Mouse (Mus musculus) CH12.LX (cell line): ENCODE measurements at regions not wholly inside any gene's neighbourhood (a gene's known extent, or its start where the extent isn't known, plus 50 kb on each side); places are given as distances from the start of the nearest gene placed in this dataset.

Source experiments
- DNase-seq: peaks from one replicate; pipeline ENCODE4 v3.0.0-alpha.2; 2013; ENCODE audit errors: extremely low read depth
- H3K27ac ChIP-seq: 2 replicates; pipeline ENCODE4 v1.5.1; 2012; ENCODE audit warnings: low read depth, mild to moderate bottlenecking, control low read depth, moderate library complexity; ENCODE audit not compliant: insufficient read depth
- H3K27me3 ChIP-seq: replicated peaks from 2 replicates; pipeline ENCODE3; 2012; ENCODE audit warnings: inconsistent platforms
- H3K36me3 ChIP-seq, 2 experiments: replicated peaks in 1 of 2; 2 replicates each; pipeline versions ENCODE3 to v1.6.1; 2012; ENCODE audit warnings: inconsistent platforms in 1 of 2, low read length in 1 of 2, mild to moderate bottlenecking in 1 of 2, mixed read lengths in 1 of 2, moderate library complexity in 1 of 2; ENCODE audit not compliant: control insufficient read depth in 1 of 2, insufficient read depth in 1 of 2
- H3K4me1 ChIP-seq, 2 experiments: 2 replicates each; pipeline ENCODE4 v1.6.1; 2012; ENCODE audit warnings: inconsistent platforms in 1 of 2, moderate library complexity in 1 of 2; ENCODE audit not compliant: insufficient read depth in 2 of 2, control insufficient read depth in 1 of 2
- H3K4me2 ChIP-seq: 2 replicates; pipeline ENCODE4 v1.6.1; 2012; ENCODE audit warnings: low read depth, mild to moderate bottlenecking, control low read depth; ENCODE audit not compliant: poor library complexity, insufficient read depth, severe bottlenecking
- H3K4me3 ChIP-seq, 3 experiments: fragments of 150-350 bp in 1 of 3; sonication (generic) in 1 of 3; replicated peaks in 1 of 3; 2 replicates each; pipeline versions ENCODE3 to v1.5.1; 2011 to 2012; ENCODE audit warnings: low read depth in 2 of 3, low read length in 2 of 3, mild to moderate bottlenecking in 2 of 3, moderate library complexity in 2 of 3, control low read depth in 1 of 3, improper control_type of control experiment in 1 of 3, inconsistent platforms in 1 of 3, mixed read lengths in 1 of 3; ENCODE audit not compliant: poor library complexity in 1 of 3
- H3K79me2 ChIP-seq: replicated peaks from 2 replicates; pipeline ENCODE4 v1.6.1; 2012; ENCODE audit warnings: mild to moderate bottlenecking, moderate library complexity; ENCODE audit not compliant: control insufficient read depth, poor library complexity, insufficient read depth, severe bottlenecking; ENCODE audit errors: extremely low read depth
- H3K9ac ChIP-seq: 2 replicates; pipeline ENCODE4 v1.6.1; 2012; ENCODE audit warnings: low read depth, mild to moderate bottlenecking, control low read depth, moderate library complexity; ENCODE audit not compliant: insufficient read depth
- H3K9me3 ChIP-seq: replicated peaks from 2 replicates; pipeline ENCODE3; 2012; ENCODE audit warnings: low read length, inconsistent platforms, mixed read lengths
- BHLHE40 ChIP-seq: IDR thresholded peaks from 2 replicates; pipeline ENCODE4 v1.6.1; 2011; ENCODE audit warnings: mild to moderate bottlenecking, low read depth, low read length, improper control_type of control experiment
- CHD1 ChIP-seq: IDR thresholded peaks from 2 replicates; pipeline ENCODE4 v1.6.1; 2012; ENCODE audit warnings: low read depth, low read length, improper control_type of control experiment, inconsistent platforms
- CTCF ChIP-seq, 2 experiments: IDR thresholded peaks in 1 of 2; conservative IDR thresholded peaks in 1 of 2; 2 replicates each; pipeline ENCODE4 v1.5.1; 2011 to 2012; ENCODE audit warnings: low read depth in 2 of 2, low read length in 2 of 2, improper control_type of control experiment in 1 of 2, inconsistent platforms in 1 of 2, mild to moderate bottlenecking in 1 of 2, moderate library complexity in 1 of 2
- E2F4 ChIP-seq: IDR thresholded peaks from 2 replicates; pipeline ENCODE4 v1.6.1; 2011; ENCODE audit warnings: low read depth, low read length, improper control_type of control experiment; ENCODE audit not compliant: insufficient replicate concordance
- IRF4 ChIP-seq: IDR thresholded peaks from 2 replicates; pipeline ENCODE4 v1.6.1; 2014; ENCODE audit warnings: low read depth, mild to moderate bottlenecking, inconsistent platforms, low read length, improper control_type of control experiment
- JUN ChIP-seq: IDR thresholded peaks from 2 replicates; pipeline ENCODE4 v1.6.1; 2011; ENCODE audit warnings: low read depth, mild to moderate bottlenecking, low read length, improper control_type of control experiment, moderate library complexity; ENCODE audit not compliant: insufficient read depth
- JUND ChIP-seq: conservative IDR thresholded peaks from 2 replicates; pipeline ENCODE4 v1.6.1; 2011; ENCODE audit warnings: low read depth, low read length, improper control_type of control experiment
- KAT2A ChIP-seq: IDR thresholded peaks from 2 replicates; pipeline ENCODE4 v1.6.1; 2012; ENCODE audit warnings: low read length, improper control_type of control experiment, inconsistent platforms; ENCODE audit not compliant: insufficient replicate concordance
- MAFK ChIP-seq: IDR thresholded peaks from 2 replicates; pipeline ENCODE4 v1.6.1; 2011; ENCODE audit warnings: low read length, improper control_type of control experiment; ENCODE audit not compliant: insufficient replicate concordance
- MAX ChIP-seq: IDR thresholded peaks from 2 replicates; pipeline ENCODE4 v1.6.1; 2011; ENCODE audit warnings: low read length, improper control_type of control experiment
- MAZ ChIP-seq: IDR thresholded peaks from 2 replicates; pipeline ENCODE4 v1.6.1; 2012; ENCODE audit warnings: low read depth, mild to moderate bottlenecking, inconsistent platforms, low read length, improper control_type of control experiment, moderate library complexity
- MEF2A ChIP-seq: IDR thresholded peaks from 2 replicates; pipeline ENCODE4 v1.6.1; 2014; ENCODE audit warnings: low read depth, mild to moderate bottlenecking, inconsistent platforms, low read length, improper control_type of control experiment, borderline replicate concordance
- NELFE ChIP-seq: IDR thresholded peaks from 2 replicates; pipeline ENCODE4 v1.6.1; 2011; ENCODE audit warnings: low read depth, low read length, improper control_type of control experiment
- PAX5 ChIP-seq: IDR thresholded peaks from 2 replicates; pipeline ENCODE4 v1.6.1; 2012; ENCODE audit warnings: low read length, inconsistent platforms, mixed read lengths
- RAD21 ChIP-seq: IDR thresholded peaks from 2 replicates; pipeline ENCODE4 v1.6.1; 2011; ENCODE audit warnings: low read depth, mild to moderate bottlenecking, low read length, improper control_type of control experiment, moderate library complexity
- RCOR1 ChIP-seq: conservative IDR thresholded peaks from 2 replicates; pipeline ENCODE4 v1.6.1; 2012; ENCODE audit warnings: low read depth, mild to moderate bottlenecking, inconsistent platforms, low read length, improper control_type of control experiment
- SIN3A ChIP-seq: IDR thresholded peaks from 2 replicates; pipeline ENCODE4 v1.6.1; 2012; ENCODE audit warnings: low read length, improper control_type of control experiment, inconsistent platforms
- TCF12 ChIP-seq: IDR thresholded peaks from 2 replicates; pipeline ENCODE4 v1.6.1; 2014; ENCODE audit warnings: low read depth, mild to moderate bottlenecking, inconsistent platforms, low read length, improper control_type of control experiment
- ZC3H11A ChIP-seq: IDR thresholded peaks from 2 replicates; pipeline ENCODE4 v1.6.1; 2012; ENCODE audit warnings: low read depth, mild to moderate bottlenecking, inconsistent platforms, low read length, improper control_type of control experiment
- ZKSCAN1 ChIP-seq: IDR thresholded peaks from 2 replicates; pipeline ENCODE4 v1.6.1; 2012; ENCODE audit warnings: low read depth, inconsistent platforms, low read length, improper control_type of control experiment, borderline replicate concordance
- ZMIZ1 ChIP-seq: IDR thresholded peaks from 2 replicates; pipeline ENCODE4 v1.6.1; 2012; ENCODE audit warnings: low read depth, mild to moderate bottlenecking, inconsistent platforms, low read length, improper control_type of control experiment
- dilution Hi-C: fragments of 300-500 bp; cut with MboI; formaldehyde crosslinking; loops from 2 replicates; pipeline ENCODE4 v1.14.3; 2020; ENCODE audit warnings: low sequenced_read_pairs; ENCODE audit not compliant: extremely low pct_unique_long_range_greater_than_20kb, extremely low pct_ligation_motif_present
- in situ Hi-C: fragments of 300-500 bp; cut with MboI; formaldehyde crosslinking; loops from 3 replicates; pipeline ENCODE4 v1.14.3; 2019; ENCODE audit warnings: low sequenced_read_pairs, low pct_ligation_motif_present, low pct_unique_long_range_greater_than_20kb, mixed read lengths

- dilution Hi-C loops: no loop called here
- no peak overlapping the region for H3K27ac ChIP-seq
- peaks cover 0 to 13% of the 10 kb centered on the region in 2 experiments; a peak in 2 of 4 replicates for H3K4me1 ChIP-seq
- H3K9me3 ChIP-seq: no peaks in the 10 kb centered on the region
- peak; percentile 8 for DNase-seq
- TF ChIP-seq RAD21: peak; percentile 11; the same call in 1 of the 2 replicates
- no peak for TF ChIP-seq RCOR1
- no peak for TF ChIP-seq IRF4
- no peak for TF ChIP-seq MAX
- TF ChIP-seq ZC3H11A: no peak
- no peak for TF ChIP-seq MAZ
- no peak for TF ChIP-seq TCF12
- peak in 1 of 2 experiments; percentile 24; a peak in 1 of 4 replicates for TF ChIP-seq CTCF (conservative IDR thresholded peaks at IDR 0.05 in 1 of 2, IDR thresholded peaks at IDR 0.05 in 1 of 2; ENCODE audit: low read depth in 2 of 2, low read length in 2 of 2)
- no peak for TF ChIP-seq CHD1
- TF ChIP-seq KAT2A: no peak
- TF ChIP-seq PAX5: no peak
- no peak overlapping the region for H3K4me2 ChIP-seq
- no peaks in the 10 kb centered on the region for H3K27me3 ChIP-seq
- H3K9ac ChIP-seq: no peak overlapping the region
- no peaks in the 10 kb centered on the region for H3K36me3 ChIP-seq
- in situ Hi-C loops: no loop called here
- no peak overlapping the region for H3K4me3 ChIP-seq
- H3K79me2 ChIP-seq: no peaks in the 10 kb centered on the region
These were observed 174.1 kb upstream of the Noct start for GRCm38 (mm10) chr3:51050156-51050555.

GRCm38 (mm10) chr3:51055004-51055403 is 169.2 kb upstream of the Noct start:
- Histone ChIP-seq H3K9ac (no peak overlapping the region), H3K9me3 (no peaks in the 10 kb centered on the region), H3K79me2 (no peaks in the 10 kb centered on the region), H3K4me2 (no peak overlapping the region), H3K36me3 (no peaks in the 10 kb centered on the region), H3K27me3 (no peaks in the 10 kb centered on the region), H3K27ac (no peak overlapping the region), H3K4me3 (no peak overlapping the region), H3K4me1 (peaks cover 0 to 3% of the 10 kb centered on the region in 2 experiments; a peak in 1 of 4 replicates)
- in situ Hi-C loops: no loop called here
- no peak for DNase-seq
- no peak for TF ChIP-seq CHD1
- no peak for TF ChIP-seq RCOR1
- TF ChIP-seq ZKSCAN1: no peak
- no peak for TF ChIP-seq ZMIZ1
- no peak for TF ChIP-seq MEF2A
- no peak for TF ChIP-seq CTCF (conservative IDR thresholded peaks at IDR 0.05 in 1 of 2, IDR thresholded peaks at IDR 0.05 in 1 of 2; ENCODE audit: low read depth in 2 of 2, low read length in 2 of 2)
- no peak for TF ChIP-seq SIN3A
- TF ChIP-seq NELFE: no peak
- TF ChIP-seq JUND: no peak
- TF ChIP-seq JUN: no peak
- TF ChIP-seq PAX5: no peak
- TF ChIP-seq E2F4: no peak
- TF ChIP-seq TCF12: no peak
- TF ChIP-seq MAFK: no peak
- TF ChIP-seq BHLHE40: no peak
- dilution Hi-C loops: no loop called here
